Mouse (Mus musculus) layer of hippocampus, postnatal 36 days (tissue): ENCODE results near the gene Slc26a1. TPM values are rescaled to one million over a fixed set of nuclear protein-coding genes. Genes with fewer than 3 reads are reported as not detected.

Experiments
- DNase-seq, 2 experiments: peaks; one replicate each; pipeline ENCODE4 v3.0.0; 2022
- total RNA-seq, 2 experiments: library from RNA; stranded (reverse); gene quantifications; 2 replicates each; pipeline ENCODE4 v1.2.3; 2021

Gene Slc26a1
- 1 to 10 TPM; 1.2 TPM for total RNA-seq

- DNase-seq, result no peak
These were observed at the start of gene Slc26a1 for GRCm38 (mm10) chr5:108675251-108675816. TSS of gene Slc26a1 (minus strand) at chr5:108675569.

- no peak for DNase-seq
These were observed 48.6 kb upstream of the Slc26a1 start for GRCm38 (mm10) chr5:108724006-108724405.

GRCm38 (mm10) chr5:108719761-108720160, 44.4 kb upstream of the Slc26a1 start:
- DNase-seq, result no peak

- DNase-seq, result no peak
These were observed 42.7 kb upstream of the Slc26a1 start for GRCm38 (mm10) chr5:108718051-108718450.

- DNase-seq, result no peak
These were observed 40.6 kb upstream of the Slc26a1 start for GRCm38 (mm10) chr5:108715974-108716373.

GRCm38 (mm10) chr5:108714149-108714548, 38.8 kb upstream of the Slc26a1 start:
- DNase-seq, result peak; percentile 51 to 61

GRCm38 (mm10) chr5:108713691-108714090, 38.3 kb upstream of the Slc26a1 start:
- no peak for DNase-seq

- DNase-seq, result no peak
These were observed 37.7 kb upstream of the Slc26a1 start for GRCm38 (mm10) chr5:108713096-108713495.

- DNase-seq, result no peak
These were observed 36.6 kb upstream of the Slc26a1 start for GRCm38 (mm10) chr5:108711968-108712367.

GRCm38 (mm10) chr5:108708981-108709731, 33.8 kb upstream of the Slc26a1 start:
- DNase-seq, result no peak

GRCm38 (mm10) chr5:108708419-108708818, 33.0 kb upstream of the Slc26a1 start:
- DNase-seq, result no peak

- no peak for DNase-seq
These were observed 32.4 kb upstream of the Slc26a1 start for GRCm38 (mm10) chr5:108707758-108708157.

GRCm38 (mm10) chr5:108703754-108704626, 28.6 kb upstream of the Slc26a1 start:
- DNase-seq, result no peak

GRCm38 (mm10) chr5:108701341-108702021, 26.1 kb upstream of the Slc26a1 start:
- DNase-seq, result no peak

GRCm38 (mm10) chr5:108700346-108700745, 25.0 kb upstream of the Slc26a1 start:
- no peak for DNase-seq

GRCm38 (mm10) chr5:108697341-108697753, 22.0 kb upstream of the Slc26a1 start:
- peak; percentile 73 to 76 for DNase-seq

- DNase-seq, result no peak
These were observed 21.2 kb upstream of the Slc26a1 start for GRCm38 (mm10) chr5:108696542-108696941.

GRCm38 (mm10) chr5:108695861-108696260, 20.5 kb upstream of the Slc26a1 start:
- DNase-seq, result no peak

- DNase-seq, result peak in 1 of 2 experiments; percentile 52
These were observed 19.2 kb upstream of the Slc26a1 start for GRCm38 (mm10) chr5:108694352-108695261.

GRCm38 (mm10) chr5:108693872-108694288, 18.5 kb upstream of the Slc26a1 start:
- DNase-seq, result peak; percentile 70

GRCm38 (mm10) chr5:108692271-108692670, 16.9 kb upstream of the Slc26a1 start, which contains the start of gene Fgfrl1:
TSS of gene Fgfrl1 (plus strand) at chr5:108692382.
- DNase-seq, result no peak
